Mouse (Mus musculus): ENCODE measurements at regions not wholly inside any gene's neighbourhood (a gene's known extent, or its start where the extent isn't known, plus 50 kb on each side); places are given as distances from the start of the nearest gene placed in this dataset.

DNA sequence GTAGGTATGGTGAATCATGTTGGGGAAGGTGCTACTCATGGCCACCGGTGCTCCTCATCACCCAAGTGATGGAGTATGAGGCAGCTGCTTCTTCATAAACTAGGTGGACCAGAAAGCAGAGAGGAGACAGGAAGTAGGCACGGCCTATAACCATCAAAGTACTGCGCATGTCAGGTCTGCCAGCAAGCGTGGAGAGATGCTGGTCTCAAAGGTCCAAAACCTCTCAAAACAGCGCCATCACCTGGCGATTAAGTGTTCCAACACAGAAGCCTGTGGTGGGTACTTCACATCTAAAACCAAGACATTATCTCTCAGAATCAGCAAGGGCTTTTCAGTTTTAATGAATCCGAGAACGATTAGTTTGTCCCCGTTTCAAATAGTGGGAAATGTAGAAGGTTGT is 103.1 kb upstream of the Tmpo start:
- TF ChIP-seq CTCF (IDR thresholded peaks at IDR 0.05; ENCODE audit: borderline replicate concordance, insufficient read depth, low read depth, low read length) (no peak), POLR2A (IDR thresholded peaks at IDR 0.05; ENCODE audit: borderline replicate concordance, insufficient read depth, low read length) (no peak)
